Mouse (Mus musculus) midbrain, embryonic 12.5 days (tissue): ENCODE data around the gene Ino80b. TPM values are rescaled to one million over a fixed set of nuclear protein-coding genes. Genes with fewer than 3 reads are reported as not detected.
A peak's percentile ranks its signal among the peaks of the same experiment; 100 is the strongest.
"Not testable (repeated sequence)": the region's sequence is repeated elsewhere in the genome, so short reads cannot be mapped to it uniquely, and the experiment has no call there.

Experiments
- ATAC-seq: fragments of 200-750 bp; cut with Nextera tagmentation; 2 replicates; pipeline ENCODE4 v1.8.0; 2017; ENCODE audit warnings: low read depth, moderate TSS enrichment, moderate library complexity; ENCODE audit not compliant: low FRiP score
- H3K27ac ChIP-seq: fragments of 300-500 bp; sonication (generic); replicated peaks from 2 replicates; pipeline ENCODE4 v1.5.1; 2016; ENCODE audit warnings: mild to moderate bottlenecking
- H3K27me3 ChIP-seq: fragments of 300-500 bp; sonication (generic); 2 replicates; pipeline ENCODE4 v1.6.1; 2016; ENCODE audit warnings: mild to moderate bottlenecking
- H3K36me3 ChIP-seq: fragments of 300-500 bp; sonication (generic); 2 replicates; pipeline ENCODE4 v1.6.1; 2016
- H3K4me1 ChIP-seq: fragments of 300-500 bp; sonication (generic); 2 replicates; pipeline ENCODE4 v1.6.1; 2016
- H3K4me2 ChIP-seq: fragments of 300-500 bp; sonication (generic); replicated peaks from 2 replicates; pipeline ENCODE4 v1.6.1; 2016; ENCODE audit warnings: mild to moderate bottlenecking, moderate library complexity
- H3K4me3 ChIP-seq: fragments of 300-500 bp; sonication (generic); 2 replicates; pipeline ENCODE4 v1.5.1; 2016; ENCODE audit warnings: mild to moderate bottlenecking
- H3K9ac ChIP-seq: fragments of 300-500 bp; sonication (generic); replicated peaks from 2 replicates; pipeline ENCODE4 v1.6.1; 2016; ENCODE audit warnings: mild to moderate bottlenecking, moderate library complexity
- H3K9me3 ChIP-seq: fragments of 300-500 bp; sonication (generic); 2 replicates; pipeline ENCODE4 v1.6.1; 2016; ENCODE audit warnings: mild to moderate bottlenecking
- WGBS: fragments of 180-500 bp; shearing (Covaris S2); methylation state at CpG from one replicate; pipeline ENCODE4 v1.1.7; 2016; 5-methylcytosine and 5-hydroxymethylcytosine counted together
- polyA plus RNA-seq: library from polyadenylated mRNA; unstranded; fragments of >200 nt; fragmentation: Nextera tagmentation; extraction: Ambion mirVana; gene quantifications from 2 replicates; pipeline ENCODE4 v1.2.1, GENCODE M21; 2016

The Ino80b gene
- 18.4 and 19.4 TPM in 2 replicates for polyA plus RNA-seq

GRCm38 (mm10) chr6:83125331-83125730 is at the start of gene Ino80b:
Gene Ino80b (minus strand): TSS chr6:83125431.
- ATAC-seq, result no peak
- Histone ChIP-seq H3K27me3 (no peaks in the 10 kb centered on the region), H3K4me2 (peak within 1 kb of the TSS; percentile 85), H3K9me3 (no peaks in the 10 kb centered on the region), H3K9ac (peak within 1 kb of the TSS; percentile 57), H3K27ac (peak within 1 kb of the TSS; percentile 44; the same call in 1 of the 2 replicates), H3K4me3 (peak within 1 kb of the TSS; percentile 64), H3K4me1 (peaks cover 35% of the 10 kb centered on the region), H3K36me3 (no peaks in the 10 kb centered on the region)
- WGBS, result 33% methylated on average over 5 of the region's 5 CpGs

DNA sequence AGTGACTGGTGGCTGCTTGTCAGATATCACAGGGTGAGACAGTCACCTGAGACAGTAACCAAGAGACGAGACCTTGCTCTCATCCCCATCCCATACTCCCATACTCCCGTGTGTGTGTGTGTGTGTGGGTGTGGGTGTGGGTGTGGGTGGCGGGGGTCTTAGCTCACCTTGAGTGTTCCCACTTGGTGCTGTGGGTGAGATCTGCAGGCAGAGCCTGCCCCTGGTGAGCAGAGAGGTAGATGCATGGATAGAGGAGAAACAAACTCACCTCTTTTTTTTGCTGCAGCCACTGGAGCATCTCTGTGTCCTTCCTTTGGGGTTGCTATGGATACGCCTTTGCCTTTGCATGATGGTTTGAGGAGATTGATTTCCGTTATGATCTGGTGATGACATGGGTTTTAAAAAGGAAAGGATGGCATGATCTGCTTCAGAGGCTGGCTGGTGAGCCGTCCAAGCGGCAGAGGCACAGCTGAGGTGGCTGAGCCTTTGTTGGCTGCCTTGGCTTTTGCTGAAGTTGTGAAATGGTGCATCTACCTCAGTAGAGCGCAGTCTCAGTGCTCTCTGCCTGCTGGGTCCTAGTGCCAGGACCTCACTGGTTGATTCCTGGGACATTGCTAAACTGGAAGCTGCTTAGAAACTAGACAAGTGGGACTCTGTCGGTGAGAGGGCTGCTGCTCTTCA is 47.1 kb upstream of the Ino80b start:
- no peak for ATAC-seq
- H3K27me3 ChIP-seq, result no peaks in the 10 kb centered on the region
- peak overlapping the region; percentile 27 for H3K4me3 ChIP-seq
- 49% methylated on average over 9 of the region's 9 CpGs for WGBS
- H3K27ac ChIP-seq, result peak overlapping the region; percentile 46; the same call in 1 of the 2 replicates
- H3K9ac ChIP-seq, result peak overlapping the region; percentile 31
- H3K4me1 ChIP-seq, result peaks cover 6% of the 10 kb centered on the region
- H3K4me2 ChIP-seq, result peak overlapping the region; percentile 35; the same call in 1 of the 2 replicates
- no peaks in the 10 kb centered on the region; the same call in 1 of the 2 replicates for H3K36me3 ChIP-seq
- H3K9me3 ChIP-seq, result no peaks in the 10 kb centered on the region

DNA sequence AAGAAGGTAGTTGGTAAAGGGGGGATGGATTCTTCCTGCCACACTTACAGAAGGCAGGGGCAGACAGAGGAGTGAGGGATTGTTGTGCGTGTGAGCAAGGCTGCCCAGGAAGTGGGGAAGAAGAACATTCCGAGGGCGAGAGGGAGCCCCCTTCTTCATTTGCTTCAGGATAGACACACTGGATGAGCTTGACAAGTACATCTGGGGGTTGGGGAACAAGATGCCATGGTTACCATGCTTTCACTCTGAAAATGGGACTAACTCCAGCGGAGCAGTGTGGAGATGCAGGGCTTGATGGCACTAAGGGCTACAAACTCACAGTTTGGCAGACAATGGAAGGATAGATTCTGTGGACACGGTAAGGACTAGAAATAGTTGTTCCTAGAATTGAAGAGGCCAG is 45.8 kb upstream of the Ino80b start:
- Histone ChIP-seq H3K9me3 (no peaks in the 10 kb centered on the region), H3K4me2 (peak overlapping the region; percentile 35; the same call in 1 of the 2 replicates), H3K27ac (no peak overlapping the region), H3K9ac (no peak overlapping the region), H3K27me3 (no peaks in the 10 kb centered on the region), H3K36me3 (no peaks in the 10 kb centered on the region), H3K4me1 (peaks cover 19% of the 10 kb centered on the region), H3K4me3 (no peak overlapping the region)
- no peak for ATAC-seq
- 86% methylated on average over 5 of the region's 5 CpGs for WGBS

- Histone ChIP-seq H3K36me3 (no peaks in the 10 kb centered on the region), H3K9ac (no peak overlapping the region), H3K9me3 (no peaks in the 10 kb centered on the region), H3K4me2 (no peak overlapping the region), H3K4me3 (no peak overlapping the region), H3K27ac (no peak overlapping the region), H3K4me1 (peaks cover 23% of the 10 kb centered on the region), H3K27me3 (no peaks in the 10 kb centered on the region)
- 90% methylated on average over 5 of the region's 5 CpGs for WGBS
- ATAC-seq, result no peak
Measured at GRCm38 (mm10) chr6:83169872-83170271, 44.6 kb upstream of the Ino80b start.

DNA sequence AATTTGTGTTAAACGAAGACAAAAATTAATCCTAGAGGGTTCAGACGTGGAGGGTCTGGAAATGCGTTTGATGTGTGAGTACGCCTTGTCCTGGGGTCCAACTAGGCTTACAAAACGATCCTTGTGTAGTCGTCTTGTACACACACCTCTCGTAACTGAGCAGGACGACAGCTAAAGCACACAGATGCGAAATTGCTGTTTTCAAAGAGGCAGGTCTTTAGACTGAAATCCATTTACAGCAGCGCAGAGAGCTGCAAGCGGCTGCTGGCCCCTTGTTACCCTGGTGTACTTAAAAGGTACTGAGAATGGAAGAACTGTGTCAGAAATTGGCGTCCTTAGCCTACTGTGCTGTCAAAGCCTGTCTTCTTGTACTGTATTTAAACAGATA is 41.0 kb upstream of the Ino80b start:
- no peak for ATAC-seq
- H3K36me3 ChIP-seq, result no peaks in the 10 kb centered on the region
- H3K9me3 ChIP-seq, result no peaks in the 10 kb centered on the region
- peak overlapping the region; percentile 90 for H3K9ac ChIP-seq
- peak overlapping the region; percentile 85 for H3K4me2 ChIP-seq
- H3K4me3 ChIP-seq, result peak overlapping the region; percentile 91
- H3K4me1 ChIP-seq, result peaks cover 38% of the 10 kb centered on the region
- peaks cover 24% of the 10 kb centered on the region for H3K27me3 ChIP-seq
- under 1% methylated on average over 12 of the region's 12 CpGs for WGBS
- H3K27ac ChIP-seq, result peak overlapping the region; percentile 84

GRCm38 (mm10) chr6:83165607-83166242 is 40.5 kb upstream of the Ino80b start, which contains the start of gene Dctn1:
Gene Dctn1 (plus strand): TSS chr6:83165920.
- Histone ChIP-seq H3K4me1 (peaks cover 38% of the 10 kb centered on the region), H3K9me3 (no peaks in the 10 kb centered on the region), H3K4me2 (peak within 1 kb of the TSS; percentile 85), H3K27me3 (peaks cover 29% of the 10 kb centered on the region), H3K9ac (peak within 1 kb of the TSS; percentile 90), H3K4me3 (peak within 1 kb of the TSS; percentile 91), H3K36me3 (no peaks in the 10 kb centered on the region), H3K27ac (peak within 1 kb of the TSS; percentile 84)
- ATAC-seq, result peak; percentile 81
- WGBS, result under 1% methylated on average over 51 of the region's 58 CpGs

GRCm38 (mm10) chr6:83165026-83165606 is 39.9 kb upstream of the Ino80b start:
- ATAC-seq, result peak; percentile 25
- peaks cover 35% of the 10 kb centered on the region for H3K27me3 ChIP-seq
- H3K36me3 ChIP-seq, result no peaks in the 10 kb centered on the region
- peak overlapping the region; percentile 49; the same call in 1 of the 2 replicates for H3K9ac ChIP-seq
- 0 out of 2 replicates have a peak overlapping the region, but pooled peaks have one; percentile 20 for H3K27ac ChIP-seq
- WGBS, result 4% methylated on average over 6 of the region's 6 CpGs
- peaks cover 38% of the 10 kb centered on the region for H3K4me1 ChIP-seq
- H3K4me2 ChIP-seq, result peak overlapping the region; percentile 85
- H3K9me3 ChIP-seq, result no peaks in the 10 kb centered on the region
- H3K4me3 ChIP-seq, result peak overlapping the region; percentile 91

- WGBS, result 1% methylated on average over 8 of the region's 8 CpGs
- peak overlapping the region; percentile 18 for H3K4me3 ChIP-seq
- H3K27ac ChIP-seq, result no peak overlapping the region
- ATAC-seq, result no peak
- peak overlapping the region; percentile 41 for H3K4me2 ChIP-seq
- H3K27me3 ChIP-seq, result peaks cover 39% of the 10 kb centered on the region
- peaks cover 33% of the 10 kb centered on the region for H3K4me1 ChIP-seq
- H3K9me3 ChIP-seq, result no peaks in the 10 kb centered on the region
- H3K36me3 ChIP-seq, result no peaks in the 10 kb centered on the region
- 0 out of 2 replicates have a peak overlapping the region, but pooled peaks have one; percentile 39 for H3K9ac ChIP-seq
Measured at GRCm38 (mm10) chr6:83162701-83163100, 37.5 kb upstream of the Ino80b start.

DNA sequence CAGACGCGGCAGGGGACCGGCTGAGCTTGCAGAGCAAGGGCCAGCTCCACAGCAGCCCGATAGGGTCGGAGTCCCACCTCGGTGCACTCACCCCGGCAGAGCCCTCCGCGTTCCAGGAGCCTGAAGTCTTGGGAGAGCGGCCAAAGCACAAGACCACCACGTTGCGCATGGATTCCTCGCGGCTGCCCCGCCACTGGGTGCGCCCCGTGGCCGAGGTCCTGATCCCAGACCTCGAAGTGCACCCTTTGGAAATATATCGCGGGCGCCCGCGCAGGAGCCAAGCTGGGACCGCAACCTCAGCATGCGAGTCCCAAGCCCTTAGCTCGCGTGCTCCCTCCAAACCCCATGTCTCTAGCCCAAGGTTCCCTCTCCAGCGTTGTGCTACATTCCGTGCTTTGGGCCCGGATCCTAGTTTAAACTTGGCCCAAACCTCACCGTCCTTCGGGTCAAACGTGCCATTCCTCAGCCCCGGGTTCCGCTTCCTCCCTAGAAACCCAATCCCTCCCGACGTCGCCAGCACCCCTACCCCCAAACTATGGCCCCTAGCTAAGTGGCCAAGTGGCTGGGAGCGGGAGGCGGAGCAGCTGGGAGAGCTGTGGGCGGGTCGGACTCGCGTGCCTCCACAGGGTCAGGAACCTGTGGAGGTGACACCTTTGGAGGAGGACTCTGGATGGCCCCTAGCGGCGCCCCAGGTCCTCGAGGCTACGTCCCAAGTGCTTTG is 36.9 kb upstream of the Ino80b start:
- Histone ChIP-seq H3K36me3 (no peaks in the 10 kb centered on the region), H3K27ac (no peak overlapping the region), H3K9ac (peak overlapping the region; percentile 39; the same call in 1 of the 2 replicates), H3K4me1 (peaks cover 29% of the 10 kb centered on the region), H3K27me3 (peaks cover 40% of the 10 kb centered on the region), H3K9me3 (no peaks in the 10 kb centered on the region), H3K4me3 (peak overlapping the region; percentile 18), H3K4me2 (peak overlapping the region; percentile 41)
- ATAC-seq, result no peak
- under 1% methylated on average over 48 of the region's 49 CpGs for WGBS

DNA sequence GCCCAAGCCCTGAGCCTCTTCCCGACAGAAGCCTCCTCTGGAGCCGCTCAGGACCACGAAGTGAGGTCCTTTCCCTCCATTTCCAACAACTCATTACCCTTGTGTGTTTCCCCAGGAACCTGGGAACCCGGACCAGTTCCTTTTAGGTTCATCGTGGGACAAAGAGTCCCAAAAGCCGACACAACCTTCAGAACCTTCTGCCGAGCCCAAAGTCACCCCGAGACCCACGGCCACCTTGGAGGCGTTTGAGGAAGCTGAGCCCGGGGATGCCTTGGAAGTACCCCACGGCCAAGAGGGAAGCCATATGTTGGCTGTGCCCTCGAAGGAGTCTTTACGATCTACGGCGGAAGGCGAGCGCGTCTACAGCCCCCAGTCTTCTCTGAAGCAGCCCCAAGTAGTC is 36.2 kb upstream of the Ino80b start:
- Histone ChIP-seq H3K4me2 (peak overlapping the region; percentile 41), H3K9ac (peak overlapping the region; percentile 39; the same call in 1 of the 2 replicates), H3K9me3 (no peaks in the 10 kb centered on the region), H3K27me3 (peaks cover 42% of the 10 kb centered on the region), H3K4me1 (peaks cover 25% of the 10 kb centered on the region), H3K27ac (no peak overlapping the region), H3K4me3 (peak overlapping the region; percentile 18; the same call in 1 of the 2 replicates), H3K36me3 (no peaks in the 10 kb centered on the region)
- whole genome bisulfite sequencing, result 6% methylated on average over 19 of the region's 19 CpGs
- ATAC-seq, result no peak

GRCm38 (mm10) chr6:83159456-83159855 is 34.2 kb upstream of the Ino80b start:
- not testable (repeated sequence) for H3K4me2 ChIP-seq, H3K9ac ChIP-seq, H3K4me3 ChIP-seq, H3K27ac ChIP-seq, ATAC-seq, H3K9me3 ChIP-seq, H3K36me3 ChIP-seq
- WGBS, result 31% methylated on average over 3 of the region's 3 CpGs
- peaks cover 42% of the 10 kb centered on the region for H3K27me3 ChIP-seq
- H3K4me1 ChIP-seq, result peaks cover 32% of the 10 kb centered on the region
